Mouse (Mus musculus): ENCODE data around the gene Fam129c. TPM values are rescaled to one million over a fixed set of nuclear protein-coding genes. Genes with fewer than 3 reads are reported as not detected.

The Fam129c gene
- total and polyA plus RNA-seq, 2 experiments from 2014 or later, result 3.3 to 6.0 TPM

DNA sequence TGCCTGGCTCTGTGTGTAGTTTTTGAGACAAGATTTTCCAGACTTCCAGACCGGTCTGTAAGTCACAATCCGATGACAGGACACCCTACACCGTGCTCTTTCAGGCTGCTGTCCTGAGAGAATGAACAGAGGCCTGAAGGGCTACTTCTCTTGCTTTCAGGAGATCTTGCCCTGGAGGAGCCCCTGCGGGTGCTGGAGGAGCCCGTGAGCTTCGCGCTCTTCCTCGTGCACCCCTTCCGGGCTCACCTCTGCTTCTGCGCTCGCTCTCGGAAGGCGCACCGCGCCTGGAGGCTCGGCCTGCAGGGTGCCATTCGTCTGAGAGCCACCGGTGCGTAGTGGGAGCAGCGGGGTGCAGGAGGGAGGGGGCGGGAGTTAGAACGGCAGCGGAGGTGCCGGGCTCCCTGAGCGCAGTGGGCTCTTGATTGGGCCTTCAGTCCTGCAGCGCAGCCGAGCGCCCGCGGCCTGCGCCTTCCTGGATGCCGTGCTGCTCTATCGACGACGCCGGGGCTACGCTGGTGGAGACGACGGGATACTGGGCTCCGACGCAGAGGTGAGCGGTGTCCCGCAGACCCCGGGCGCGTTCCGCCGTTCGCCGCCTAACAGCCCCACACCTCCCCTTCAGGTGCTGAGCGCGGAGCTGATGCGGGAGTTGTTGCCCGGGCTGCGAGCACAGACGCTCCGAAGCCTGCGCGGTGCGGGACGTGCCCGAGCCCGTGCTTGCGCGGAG, 4.7 kb downstream of the Fam129c start:
- 5% methylated on average over 59 of the region's 65 CpGs for WGBS
- peak overlapping the region; percentile 27 for H3K4me3 ChIP-seq (ENCODE audit: low read length)
- H3K9ac ChIP-seq (replicated peaks; ENCODE audit: low read length), result 0 out of 2 replicates have a peak overlapping the region, but pooled peaks have one; percentile 35
- peaks cover 22% of the 10 kb centered on the region for H3K27me3 ChIP-seq (ENCODE audit: insufficient read depth, low read length)
- no peaks in the 10 kb centered on the region for H3K4me1 ChIP-seq (ENCODE audit: insufficient read depth, low read length)
- TF ChIP-seq CTCF (IDR thresholded peaks at IDR 0.05; ENCODE audit: low read depth), result no peak
- peak; percentile 15 for ATAC-seq
- H3K36me3 ChIP-seq (ENCODE audit: insufficient read depth, low read length), result no peaks in the 10 kb centered on the region
- DNase-seq (ENCODE audit: low spot score), result no peak
- H3K9me3 ChIP-seq (ENCODE audit: low read length), result no peaks in the 10 kb centered on the region
- peak overlapping the region; percentile 57; the same call in 1 of the 2 replicates for H3K27ac ChIP-seq
- peak overlapping the region; percentile 45 for H3K4me2 ChIP-seq (ENCODE audit: low read depth, low read length)

DNA sequence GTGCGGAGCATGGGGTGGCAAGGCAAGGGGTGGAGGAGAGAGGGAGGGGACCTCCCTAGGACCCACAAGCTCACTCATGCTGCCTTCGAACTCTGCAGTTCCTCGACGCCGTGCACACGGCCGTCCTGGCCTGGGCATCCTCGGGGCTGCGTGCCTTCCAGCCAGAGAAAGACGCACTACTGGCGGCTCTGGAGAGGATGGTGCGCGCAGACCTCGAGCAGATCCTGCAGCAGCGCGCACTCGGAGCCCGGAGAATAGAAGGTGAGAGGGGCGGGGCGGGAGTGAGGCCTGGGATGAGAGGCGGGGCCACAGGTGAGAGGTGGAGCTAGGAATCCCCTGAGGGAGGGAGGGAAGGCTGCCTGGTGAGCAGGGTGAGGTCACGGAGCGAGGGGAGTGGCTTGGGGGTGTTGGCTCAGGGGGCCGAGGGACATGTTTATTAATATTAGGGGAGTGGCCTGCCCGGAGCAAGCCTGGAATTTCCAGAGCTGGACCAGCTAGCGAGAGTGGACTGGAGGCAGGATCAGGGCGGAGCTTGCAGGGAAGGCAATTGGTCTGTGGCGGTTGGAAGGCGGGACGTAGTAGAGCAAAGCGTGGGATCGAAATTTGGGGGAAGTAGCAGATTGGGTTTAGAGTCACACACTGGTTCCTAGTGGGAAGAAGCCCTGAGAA, 5.4 kb downstream of the Fam129c start:
- no peaks in the 10 kb centered on the region for H3K9me3 ChIP-seq (ENCODE audit: low read length)
- peak overlapping the region; percentile 57; the same call in 1 of the 2 replicates for H3K27ac ChIP-seq
- peak; percentile 77 for ATAC-seq
- H3K36me3 ChIP-seq (ENCODE audit: insufficient read depth, low read length), result no peaks in the 10 kb centered on the region
- H3K27me3 ChIP-seq (ENCODE audit: insufficient read depth, low read length), result peaks cover 22% of the 10 kb centered on the region
- peak overlapping the region; percentile 45 for H3K4me2 ChIP-seq (ENCODE audit: low read depth, low read length)
- 0 out of 2 replicates have a peak overlapping the region, but pooled peaks have one; percentile 35 for H3K9ac ChIP-seq (replicated peaks; ENCODE audit: low read length)
- peak overlapping the region; percentile 27 for H3K4me3 ChIP-seq (ENCODE audit: low read length)
- 3% methylated on average over 32 of the region's 32 CpGs for WGBS
- peak; percentile 63 for DNase-seq (ENCODE audit: low spot score)
- H3K4me1 ChIP-seq (ENCODE audit: insufficient read depth, low read length), result no peaks in the 10 kb centered on the region
- no peak for TF ChIP-seq CTCF (IDR thresholded peaks at IDR 0.05; ENCODE audit: low read depth)

DNA sequence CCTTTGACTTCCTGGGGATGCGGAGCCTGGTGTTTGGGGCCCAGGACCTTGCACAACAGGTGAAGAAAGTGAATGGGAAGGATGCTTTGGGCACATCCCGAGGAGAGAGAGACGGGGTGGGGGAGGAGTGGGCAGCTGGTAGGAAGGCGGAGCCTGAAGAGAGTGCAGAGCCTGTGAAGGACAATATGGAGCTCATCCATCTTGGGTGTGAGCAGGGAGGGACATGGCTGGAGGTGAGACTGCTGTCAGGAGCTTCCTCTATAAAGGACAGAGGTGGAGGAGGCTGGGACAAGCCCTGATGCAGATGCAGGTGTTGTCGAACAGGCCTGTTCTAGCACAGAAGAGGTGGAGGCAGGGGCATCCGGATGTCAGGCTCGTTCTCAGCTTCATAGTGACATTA, 6.6 kb downstream of the Fam129c start:
- H3K27ac ChIP-seq, result no peak overlapping the region
- no peaks in the 10 kb centered on the region for H3K4me1 ChIP-seq (ENCODE audit: insufficient read depth, low read length)
- no peaks in the 10 kb centered on the region for H3K36me3 ChIP-seq (ENCODE audit: insufficient read depth, low read length)
- H3K9ac ChIP-seq (replicated peaks; ENCODE audit: low read length), result no peak overlapping the region
- no peaks in the 10 kb centered on the region for H3K9me3 ChIP-seq (ENCODE audit: low read length)
- H3K4me3 ChIP-seq (ENCODE audit: low read length), result no peak overlapping the region
- H3K27me3 ChIP-seq (ENCODE audit: insufficient read depth, low read length), result peaks cover 22% of the 10 kb centered on the region
- 62% methylated on average over 7 of the region's 7 CpGs for WGBS
- TF ChIP-seq CTCF (IDR thresholded peaks at IDR 0.05; ENCODE audit: low read depth), result no peak
- no peak overlapping the region for H3K4me2 ChIP-seq (ENCODE audit: low read depth, low read length)
- no peak for ATAC-seq
- DNase-seq (ENCODE audit: low spot score), result no peak

DNA sequence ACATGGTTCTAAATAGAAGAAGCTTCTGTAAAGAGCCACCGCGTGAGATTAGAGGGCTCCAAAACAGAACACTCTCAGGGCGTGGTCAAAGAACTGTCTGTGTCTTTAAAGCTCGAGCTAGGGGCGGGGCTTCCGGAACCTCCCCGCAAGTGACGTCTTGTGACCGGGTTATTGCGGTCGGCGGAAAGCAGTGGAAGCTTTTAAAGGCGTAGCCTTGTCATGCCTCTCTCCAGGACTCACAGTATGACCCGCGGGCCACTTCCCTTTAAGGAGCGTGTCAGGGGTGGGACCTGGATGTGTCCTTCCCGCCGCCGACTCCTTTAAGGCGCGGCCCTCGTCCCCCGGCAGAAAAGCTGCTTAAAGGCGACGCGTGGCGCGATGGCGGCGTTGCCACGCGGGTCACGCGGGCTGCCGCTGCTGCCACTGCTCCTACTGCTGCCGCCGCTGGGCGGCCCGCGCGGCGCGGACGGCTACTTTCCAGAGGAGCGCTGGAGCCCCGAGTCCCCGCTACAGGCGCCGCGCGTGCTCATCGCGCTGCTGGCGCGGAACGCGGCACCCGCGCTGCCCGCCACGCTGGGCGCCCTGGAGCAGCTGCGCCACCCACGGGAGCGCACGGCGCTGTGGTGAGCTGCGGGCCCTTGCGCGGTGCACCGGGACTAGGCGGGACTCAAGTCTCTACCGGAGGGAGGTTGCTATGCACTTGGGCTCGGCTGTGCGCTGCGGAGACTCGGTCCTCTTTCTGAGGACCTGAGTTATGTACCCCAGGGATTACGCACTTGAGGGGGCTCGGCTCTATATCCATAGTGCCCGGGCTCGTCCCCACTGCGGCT, 13.6 kb downstream of the Fam129c start, which contains the start of gene Colgalt1:
Gene Colgalt1 (plus strand): TSS at position 177 of the 830 bp plus-strand sequence.
- H3K9me3 ChIP-seq (ENCODE audit: low read length), result no peaks in the 10 kb centered on the region
- peak; percentile 99 for DNase-seq (ENCODE audit: low spot score)
- under 1% methylated on average over 79 of the region's 82 CpGs for WGBS
- peak within 1 kb of the TSS; percentile 88 for H3K4me2 ChIP-seq (ENCODE audit: low read depth, low read length)
- H3K4me1 ChIP-seq (ENCODE audit: insufficient read depth, low read length), result peaks cover 11% of the 10 kb centered on the region
- peak within 1 kb of the TSS; percentile 89 for H3K4me3 ChIP-seq (ENCODE audit: low read length)
- H3K36me3 ChIP-seq (ENCODE audit: insufficient read depth, low read length), result peaks cover 12% of the 10 kb centered on the region
- H3K27me3 ChIP-seq (ENCODE audit: insufficient read depth, low read length), result no peaks in the 10 kb centered on the region
- ATAC-seq, result peak; percentile 99
- no peak for TF ChIP-seq CTCF (IDR thresholded peaks at IDR 0.05; ENCODE audit: low read depth)
- H3K9ac ChIP-seq (replicated peaks; ENCODE audit: low read length), result peak within 1 kb of the TSS; percentile 85
- H3K27ac ChIP-seq, result peak within 1 kb of the TSS; percentile 90

DNA sequence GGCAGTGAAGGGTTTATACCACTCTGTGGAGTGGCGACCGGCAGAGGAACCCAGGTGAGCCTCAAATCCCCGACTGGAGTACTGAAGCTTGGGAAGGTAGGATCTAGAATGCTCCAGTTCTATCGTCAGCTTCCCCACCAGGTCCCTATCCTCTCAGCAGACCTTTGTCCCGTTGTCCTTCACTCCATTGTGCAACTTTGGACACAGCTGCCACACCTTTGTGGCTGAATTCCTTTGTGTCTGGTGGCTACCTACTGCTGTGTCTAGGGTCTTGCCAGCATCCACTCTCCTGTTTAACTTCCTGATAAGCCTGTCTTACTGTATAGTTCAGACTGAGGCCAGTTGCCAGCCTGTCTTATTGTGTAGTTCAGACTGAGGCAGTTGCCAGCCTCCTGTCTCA, 14.7 kb downstream of the Fam129c start:
- 40% methylated on average over 5 of the region's 5 CpGs for WGBS
- H3K9me3 ChIP-seq (ENCODE audit: low read length), result no peaks in the 10 kb centered on the region

DNA sequence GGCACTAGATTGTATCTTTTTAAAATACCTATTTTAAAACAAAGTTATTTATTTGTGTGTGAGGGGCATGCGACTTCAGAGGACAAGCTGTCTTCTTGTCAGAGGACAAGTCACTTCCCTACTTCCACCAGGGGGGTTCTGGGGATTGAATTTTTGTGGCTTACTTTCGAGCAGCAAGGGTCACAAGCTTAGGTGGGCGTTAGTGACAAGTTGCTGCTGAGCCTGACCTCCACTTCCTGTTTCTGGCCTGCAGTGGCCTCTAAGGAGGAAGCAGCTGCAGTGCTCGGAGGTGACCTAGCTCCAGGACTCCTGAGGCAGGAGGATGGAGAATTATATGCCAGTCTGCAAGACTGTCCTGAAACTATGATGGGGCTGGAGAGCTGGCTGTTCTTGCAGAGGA, 16.0 kb downstream of the Fam129c start:
- Histone ChIP-seq H3K4me2 (ENCODE audit: low read depth, low read length) (no peak overlapping the region), H3K27ac (no peak overlapping the region), H3K4me3 (ENCODE audit: low read length) (no peak overlapping the region), H3K27me3 (ENCODE audit: insufficient read depth, low read length) (no peaks in the 10 kb centered on the region), H3K9me3 (ENCODE audit: low read length) (no peaks in the 10 kb centered on the region), H3K4me1 (ENCODE audit: insufficient read depth, low read length) (peaks cover 11% of the 10 kb centered on the region), H3K36me3 (ENCODE audit: insufficient read depth, low read length) (peaks cover 33% of the 10 kb centered on the region), H3K9ac (replicated peaks; ENCODE audit: low read length) (no peak overlapping the region)
- TF ChIP-seq CTCF (IDR thresholded peaks at IDR 0.05; ENCODE audit: low read depth), result no peak
- ATAC-seq, result no peak
- no peak for DNase-seq (ENCODE audit: low spot score)
- 64% methylated on average over 4 of the region's 4 CpGs for WGBS

More for the DNA sequence above, 14.7 kb downstream of the Fam129c start:
- Histone ChIP-seq H3K9ac (replicated peaks; ENCODE audit: low read length) (peak overlapping the region; percentile 85), H3K27me3 (ENCODE audit: insufficient read depth, low read length) (no peaks in the 10 kb centered on the region), H3K4me2 (ENCODE audit: low read depth, low read length) (peak overlapping the region; percentile 88), H3K4me1 (ENCODE audit: insufficient read depth, low read length) (peaks cover 11% of the 10 kb centered on the region), H3K4me3 (ENCODE audit: low read length) (peak overlapping the region; percentile 89), H3K36me3 (ENCODE audit: insufficient read depth, low read length) (peaks cover 21% of the 10 kb centered on the region), H3K27ac (no peak overlapping the region)
- no peak for ATAC-seq
- TF ChIP-seq CTCF (IDR thresholded peaks at IDR 0.05; ENCODE audit: low read depth), result no peak
- DNase-seq (ENCODE audit: low spot score), result no peak
